Mouse (Mus musculus) cortical plate, adult 2 months (tissue): ENCODE measurements around the gene Psmb5.

Experiments used
- CTCF ChIP-seq: fragments of 200-500 bp; IDR thresholded peaks from 2 replicates; pipeline ENCODE4 v1.5.1; 2011; ENCODE audit warnings: mild to moderate bottlenecking, control low read depth, low read length; ENCODE audit not compliant: insufficient read depth; ENCODE audit errors: extremely low read depth
- POLR2A ChIP-seq: fragments of 200-500 bp; IDR thresholded peaks from 2 replicates; pipeline ENCODE4 v1.6.1; 2011; ENCODE audit warnings: mild to moderate bottlenecking, low read length, control low read depth; ENCODE audit not compliant: insufficient read depth; ENCODE audit errors: extremely low read depth

- TF ChIP-seq POLR2A = no peak
- TF ChIP-seq CTCF = no peak
Observed at GRCm38 (mm10) chr14:54575031-54575430, 42.8 kb downstream of the Psmb5 start.
